Mouse (Mus musculus) erythroblast, embryonic 14.5 days (primary cell): ENCODE data around the gene Trpt1. TPM values are rescaled to one million over a fixed set of nuclear protein-coding genes. Genes with fewer than 3 reads are reported as not detected.

Experiments
- H3K27me3 ChIP-seq: 2 replicates; pipeline ENCODE4 v1.6.1; 2012; ENCODE audit warnings: inconsistent platforms; ENCODE audit not compliant: control insufficient read depth
- H3K36me3 ChIP-seq: 2 replicates; pipeline ENCODE4 v1.6.1; 2012; ENCODE audit warnings: mild to moderate bottlenecking, inconsistent platforms; ENCODE audit not compliant: control insufficient read depth
- H3K4me1 ChIP-seq: 2 replicates; pipeline ENCODE4 v1.6.1; 2012; ENCODE audit warnings: inconsistent platforms; ENCODE audit not compliant: control insufficient read depth
- H3K4me3 ChIP-seq: replicated peaks from 2 replicates; pipeline ENCODE3; 2012; ENCODE audit warnings: moderate library complexity, mild to moderate bottlenecking, inconsistent platforms
- H3K9me3 ChIP-seq: 2 replicates; pipeline ENCODE4 v1.6.1; 2012; ENCODE audit warnings: low read length, inconsistent platforms, mixed read lengths; ENCODE audit not compliant: control insufficient read depth
- GATA1 ChIP-seq: IDR thresholded peaks from 2 replicates; pipeline ENCODE4 v1.6.1; 2012; ENCODE audit warnings: low read length, inconsistent platforms, mixed read lengths
- TAL1 ChIP-seq: IDR thresholded peaks from 3 replicates; pipeline ENCODE4 v1.6.1; 2012; ENCODE audit warnings: low read length, inconsistent platforms, mixed read lengths
- polyA plus RNA-seq: library from polyadenylated mRNA; stranded (reverse); fragments of >175 nt; gene quantifications from 2 replicates; pipeline ENCODE4 v1.2.3, GENCODE M21; 2012

Gene Trpt1
- polyA plus RNA-seq, 1 experiment: 0.10 TPM

GRCm38 (mm10) chr19:6954046-6954445 is 41.9 kb upstream of the Trpt1 start:
- no peaks in the 10 kb centered on the region for H3K27me3 ChIP-seq
- H3K4me3 ChIP-seq: no peak overlapping the region
- H3K9me3 ChIP-seq: no peaks in the 10 kb centered on the region
- peaks cover 31% of the 10 kb centered on the region for H3K36me3 ChIP-seq
- peaks cover 49% of the 10 kb centered on the region for H3K4me1 ChIP-seq
- TF ChIP-seq GATA1 (no peak), TAL1 (no peak)

GRCm38 (mm10) chr19:6955424-6955823 is 40.5 kb upstream of the Trpt1 start:
- H3K9me3 ChIP-seq: no peaks in the 10 kb centered on the region
- no peak overlapping the region for H3K4me3 ChIP-seq
- H3K36me3 ChIP-seq: peaks cover 35% of the 10 kb centered on the region
- peaks cover 35% of the 10 kb centered on the region for H3K4me1 ChIP-seq
- TF ChIP-seq GATA1: no peak
- H3K27me3 ChIP-seq: no peaks in the 10 kb centered on the region

- no peak overlapping the region for H3K4me3 ChIP-seq
- peaks cover 24% of the 10 kb centered on the region for H3K4me1 ChIP-seq
- H3K9me3 ChIP-seq: no peaks in the 10 kb centered on the region
- H3K36me3 ChIP-seq: peaks cover 35% of the 10 kb centered on the region
- H3K27me3 ChIP-seq: no peaks in the 10 kb centered on the region
- no peak for TF ChIP-seq TAL1
- no peak for TF ChIP-seq GATA1
Measured at GRCm38 (mm10) chr19:6956461-6956860, 39.5 kb upstream of the Trpt1 start.

- Histone ChIP-seq H3K4me3 (peak overlapping the region; percentile 70), H3K4me1 (peaks cover 79% of the 10 kb centered on the region), H3K9me3 (no peaks in the 10 kb centered on the region), H3K36me3 (peaks cover 5% of the 10 kb centered on the region; the same call in 1 of the 2 replicates), H3K27me3 (peaks cover 20% of the 10 kb centered on the region)
- TF ChIP-seq TAL1: no peak
- TF ChIP-seq GATA1: no peak
Measured at GRCm38 (mm10) chr19:6968491-6969271, 27.2 kb upstream of the Trpt1 start.

GRCm38 (mm10) chr19:6969291-6969664 is 26.7 kb upstream of the Trpt1 start:
- peaks cover 83% of the 10 kb centered on the region for H3K4me1 ChIP-seq
- H3K36me3 ChIP-seq: peaks cover 2% of the 10 kb centered on the region; the same call in 1 of the 2 replicates
- H3K9me3 ChIP-seq: no peaks in the 10 kb centered on the region
- TF ChIP-seq GATA1: no peak
- no peak for TF ChIP-seq TAL1
- H3K27me3 ChIP-seq: peaks cover 20% of the 10 kb centered on the region
- peak overlapping the region; percentile 70 for H3K4me3 ChIP-seq

GRCm38 (mm10) chr19:6969665-6970381 is 26.1 kb upstream of the Trpt1 start:
- no peak for TF ChIP-seq GATA1
- TF ChIP-seq TAL1: no peak
- Histone ChIP-seq H3K36me3 (no peaks in the 10 kb centered on the region; the same call in 1 of the 2 replicates), H3K4me1 (peaks cover 83% of the 10 kb centered on the region), H3K4me3 (peak overlapping the region; percentile 70), H3K9me3 (no peaks in the 10 kb centered on the region), H3K27me3 (peaks cover 20% of the 10 kb centered on the region)

- TF ChIP-seq GATA1 (no peak), TAL1 (no peak)
- Histone ChIP-seq H3K9me3 (no peaks in the 10 kb centered on the region), H3K27me3 (peaks cover 20% of the 10 kb centered on the region), H3K4me1 (peaks cover 84% of the 10 kb centered on the region), H3K4me3 (peak overlapping the region; percentile 70), H3K36me3 (no peaks in the 10 kb centered on the region; the same call in 1 of the 2 replicates)
Measured at GRCm38 (mm10) chr19:6970460-6971085, 25.4 kb upstream of the Trpt1 start.

GRCm38 (mm10) chr19:6971644-6972043 is 24.3 kb upstream of the Trpt1 start:
- H3K36me3 ChIP-seq: peaks cover 5% of the 10 kb centered on the region
- no peak overlapping the region for H3K4me3 ChIP-seq
- H3K9me3 ChIP-seq: no peaks in the 10 kb centered on the region
- peaks cover 91% of the 10 kb centered on the region for H3K4me1 ChIP-seq
- TF ChIP-seq GATA1 (no peak), TAL1 (no peak)
- H3K27me3 ChIP-seq: peaks cover 20% of the 10 kb centered on the region
